Mouse (Mus musculus): Measurements from ENCODE around the gene Zbtb20.

Zbtb20 gene

DNA sequence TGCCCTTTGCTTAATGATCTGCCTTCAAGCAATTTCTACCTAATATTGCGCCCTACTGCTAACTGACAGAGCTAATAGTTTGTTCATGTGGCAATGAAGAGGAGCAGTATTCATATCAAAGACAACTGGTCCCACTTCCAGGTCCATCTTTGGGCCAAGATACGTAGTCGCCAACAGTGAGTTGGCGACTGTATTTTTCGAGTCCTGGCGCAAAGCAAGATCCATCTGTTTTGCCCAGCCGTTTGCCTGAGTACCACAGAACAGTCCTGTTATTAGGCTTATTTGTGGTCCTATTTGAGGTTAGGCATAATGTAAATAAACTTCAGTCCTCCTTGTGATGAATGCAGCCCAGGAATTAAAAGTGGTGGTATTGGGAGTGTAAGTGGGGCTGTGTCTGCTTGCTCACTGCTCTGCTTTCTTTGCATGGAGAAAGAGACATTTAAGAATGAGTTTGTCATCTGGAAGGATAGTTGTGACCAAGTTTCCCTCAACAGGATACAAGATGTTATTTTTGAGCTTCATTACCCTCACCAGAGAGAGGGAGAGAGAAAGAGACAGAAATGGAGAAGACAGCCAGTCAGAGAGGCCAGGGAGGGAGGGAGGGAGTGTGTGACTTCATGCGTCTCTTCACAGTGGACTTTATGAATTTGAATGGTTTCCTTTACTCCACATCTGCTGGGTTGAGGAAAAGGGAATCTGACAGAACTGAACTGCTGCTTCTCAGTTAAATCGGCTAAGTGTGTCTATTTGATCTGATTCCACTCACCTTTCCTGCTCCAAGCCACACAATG is 315.6 kb downstream of the Zbtb20 start:
- DNase-seq (ENCODE audit: low spot score in 2 of 2), result no peak

DNA sequence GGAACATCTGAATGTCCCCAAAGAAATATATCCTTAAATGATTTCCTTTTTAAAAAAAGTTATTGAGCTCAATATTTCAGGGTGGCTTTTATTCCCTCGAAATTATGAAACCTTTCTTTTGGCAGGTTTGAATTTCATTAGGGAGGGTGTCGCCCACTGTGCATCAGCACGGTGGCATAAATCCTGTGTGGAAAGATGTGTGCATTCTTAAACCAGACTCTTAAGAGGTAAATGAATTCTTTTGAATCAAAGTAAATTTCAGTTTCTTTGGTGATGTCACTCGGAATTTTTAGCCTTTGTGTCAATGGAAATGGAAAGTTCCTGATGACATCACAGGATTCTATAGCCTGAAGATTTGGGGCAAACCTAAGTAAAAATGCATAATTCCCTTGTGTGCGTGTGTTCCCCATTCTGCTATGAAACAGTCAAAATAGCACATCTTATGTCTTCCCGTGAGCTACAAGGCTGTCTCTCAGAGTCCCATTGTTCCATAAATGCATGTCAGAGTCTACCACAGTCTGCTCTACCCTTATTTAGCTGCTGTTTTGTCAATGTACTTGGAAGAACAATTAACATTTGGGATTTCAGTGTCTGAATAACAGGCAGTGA is 318.1 kb downstream of the Zbtb20 start:
- DNase-seq (ENCODE audit: low spot score in 2 of 2), result no peak

DNA sequence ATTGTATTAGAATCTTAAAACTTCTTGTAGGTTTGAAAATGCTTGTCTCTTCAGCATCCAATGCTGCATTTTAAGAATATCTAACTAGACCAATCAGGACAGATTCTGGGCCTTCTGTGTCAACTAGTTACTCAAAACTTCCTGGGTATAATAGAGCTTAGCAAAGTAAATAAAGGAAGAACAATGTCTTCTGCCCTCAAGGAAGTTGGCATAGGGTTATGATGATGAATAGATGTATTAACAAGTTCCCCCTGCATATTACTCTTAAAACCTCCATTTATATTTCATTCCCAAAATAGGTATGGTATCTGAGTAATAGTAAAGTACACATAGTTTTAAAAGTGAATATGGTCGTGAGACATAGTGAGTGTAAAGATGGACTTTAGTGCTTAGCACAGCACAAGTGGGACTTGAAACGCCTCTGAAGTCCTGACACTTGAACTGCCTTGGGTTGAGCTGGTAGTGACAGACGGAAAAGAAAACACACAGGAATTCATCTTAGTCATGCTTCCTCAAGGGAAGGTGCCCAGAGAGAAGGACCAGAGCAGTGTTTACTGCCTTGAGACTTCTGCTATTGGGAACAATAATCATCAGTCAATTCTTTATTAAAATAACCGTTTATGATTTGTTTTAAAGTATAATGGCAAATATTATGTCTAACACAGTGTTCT is 341.8 kb downstream of the Zbtb20 start:
- no peak for DNase-seq (ENCODE audit: low spot score in 2 of 2)

DNA sequence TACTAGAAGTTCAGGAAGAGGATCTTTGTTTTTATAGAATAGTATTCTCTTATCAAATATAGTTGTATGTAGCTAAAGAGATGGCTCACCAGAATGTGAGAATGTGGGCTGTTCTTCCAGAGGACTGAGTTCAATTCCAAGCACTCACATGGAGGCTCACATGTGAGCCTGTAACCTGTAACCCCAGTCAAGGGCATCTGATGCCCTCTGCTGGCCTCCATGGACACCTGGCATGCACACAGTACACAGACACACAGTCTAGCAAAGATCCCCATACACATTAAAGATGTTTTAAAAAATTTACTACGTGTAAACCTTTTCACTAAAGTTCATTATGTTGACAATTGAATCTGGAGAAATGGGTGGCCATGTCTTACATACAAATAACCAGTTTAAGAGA is 343.7 kb downstream of the Zbtb20 start:
- no peak for DNase-seq (ENCODE audit: low spot score in 2 of 2)

DNA sequence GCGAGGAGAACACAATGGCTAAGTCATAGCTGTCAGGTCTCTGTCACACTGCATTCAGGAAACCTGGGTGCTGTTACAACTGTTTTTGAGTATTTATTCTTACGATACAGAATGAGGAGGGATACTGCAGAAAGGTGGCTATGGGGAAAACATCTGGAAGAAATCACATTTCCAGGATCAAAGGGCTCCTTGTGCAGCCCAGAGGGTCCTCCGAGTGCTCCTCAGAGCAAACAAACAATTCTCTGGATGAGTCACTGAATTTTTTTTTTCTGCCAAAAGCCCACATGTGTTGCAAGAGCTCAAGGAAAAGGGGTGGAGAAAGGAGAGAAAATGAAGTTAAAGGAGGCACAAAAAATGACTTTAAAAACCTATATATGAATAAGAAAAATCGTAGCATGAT is 345.6 kb downstream of the Zbtb20 start:
- DNase-seq (ENCODE audit: low spot score in 2 of 2), result no peak

DNA sequence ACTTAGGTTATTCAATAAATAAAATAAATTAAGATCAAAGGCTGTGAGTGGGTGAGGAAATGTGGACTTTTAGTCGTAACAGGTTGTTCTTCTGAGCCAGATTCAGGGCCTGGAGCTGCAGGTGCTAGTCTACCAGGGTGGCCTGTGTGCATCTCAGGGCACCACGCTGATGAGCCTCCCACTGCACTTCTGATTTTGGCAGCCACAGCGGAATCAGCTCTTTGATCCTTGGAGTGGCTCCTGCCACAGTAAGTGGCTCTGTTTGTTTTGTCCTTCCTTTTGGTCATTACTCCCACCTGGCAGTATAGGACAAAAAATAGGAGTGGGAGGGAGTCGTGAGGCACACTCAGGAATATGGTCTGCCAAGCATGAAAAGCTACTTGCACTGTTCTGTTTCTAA is 354.6 kb downstream of the Zbtb20 start:
- DNase-seq (ENCODE audit: low spot score in 2 of 2), result no peak

DNA sequence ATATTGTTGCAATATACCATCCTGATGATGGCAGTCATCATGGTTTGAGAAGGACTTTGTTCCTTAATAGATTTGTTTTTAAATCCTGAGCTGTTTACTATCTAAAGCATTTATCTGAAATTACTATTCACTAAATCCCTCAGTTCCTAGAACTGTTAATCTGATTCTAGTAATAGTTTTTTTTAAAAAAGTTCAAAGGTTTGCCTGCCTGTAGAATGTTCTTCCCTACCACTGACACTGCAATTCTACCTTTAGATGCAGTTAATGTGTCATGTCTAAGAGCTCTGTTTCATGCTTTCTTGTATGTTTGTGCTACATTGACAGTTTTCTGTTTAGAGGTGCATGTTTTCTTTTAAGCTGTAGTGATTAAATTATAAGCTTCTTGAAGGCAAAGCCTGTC is 358.6 kb downstream of the Zbtb20 start:
- DNase-seq (ENCODE audit: low spot score in 2 of 2), result no peak

DNA sequence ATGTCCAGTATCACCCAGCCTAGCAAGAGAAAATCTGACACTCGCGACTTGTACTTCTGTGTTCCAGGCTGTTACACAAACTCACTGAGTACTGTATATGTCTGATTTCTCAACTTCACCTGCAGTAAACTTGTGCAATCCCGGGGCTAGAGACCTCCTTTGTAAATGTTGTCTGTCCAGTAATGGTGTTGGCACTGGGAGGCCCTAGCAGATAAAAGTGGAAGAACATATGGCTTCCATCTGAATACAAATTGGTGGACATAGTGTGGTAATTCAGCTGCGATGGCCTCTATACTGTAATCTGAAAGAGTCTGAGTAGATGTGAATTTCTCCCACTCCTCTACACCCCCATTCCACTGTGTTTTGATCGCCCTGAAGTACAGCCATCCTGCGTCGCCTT is 359.6 kb downstream of the Zbtb20 start:
- DNase-seq (ENCODE audit: low spot score in 2 of 2), result no peak

DNA sequence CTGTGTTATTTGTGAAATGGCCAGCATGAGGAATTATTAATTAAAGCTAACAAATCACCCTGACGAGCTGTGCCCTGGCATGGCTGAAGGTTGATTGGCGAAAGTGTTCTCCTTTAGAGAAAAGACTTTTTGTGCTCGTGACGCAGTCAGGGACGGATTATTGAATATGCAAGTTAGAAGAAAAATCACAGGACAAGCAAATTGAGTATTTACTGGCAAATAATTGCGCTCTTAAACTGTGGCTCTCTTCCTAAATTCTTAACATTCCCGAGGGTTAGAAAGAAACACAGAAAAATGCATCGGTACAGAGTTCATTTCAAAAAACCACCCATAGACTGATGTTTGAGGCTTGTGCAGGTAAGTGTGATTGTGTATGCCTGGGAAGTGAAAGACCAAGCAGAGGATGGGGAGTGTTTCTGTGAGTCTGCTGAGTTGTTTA is 360.1 kb downstream of the Zbtb20 start:
- DNase-seq (ENCODE audit: low spot score in 2 of 2), result no peak

DNA sequence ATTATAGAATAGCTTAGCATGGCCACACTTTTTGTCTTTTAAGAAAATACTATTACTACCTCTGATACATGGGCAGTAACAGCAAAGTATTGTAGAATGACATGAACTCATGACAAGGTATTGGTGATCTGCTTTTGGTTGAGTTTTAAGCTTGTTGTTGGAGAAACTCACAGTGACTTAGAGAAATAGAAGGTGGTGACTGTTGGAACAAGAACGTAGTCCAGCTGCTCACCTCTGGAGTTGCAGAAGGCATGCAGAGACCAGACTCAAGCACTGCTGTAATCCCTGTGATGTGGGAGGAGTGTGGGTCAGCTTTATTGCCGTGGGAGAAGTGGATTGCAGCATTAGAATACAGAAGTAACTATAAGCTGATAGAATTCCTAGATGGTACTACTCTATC is 361.9 kb downstream of the Zbtb20 start:
- DNase-seq (ENCODE audit: low spot score in 2 of 2), result no peak

DNA sequence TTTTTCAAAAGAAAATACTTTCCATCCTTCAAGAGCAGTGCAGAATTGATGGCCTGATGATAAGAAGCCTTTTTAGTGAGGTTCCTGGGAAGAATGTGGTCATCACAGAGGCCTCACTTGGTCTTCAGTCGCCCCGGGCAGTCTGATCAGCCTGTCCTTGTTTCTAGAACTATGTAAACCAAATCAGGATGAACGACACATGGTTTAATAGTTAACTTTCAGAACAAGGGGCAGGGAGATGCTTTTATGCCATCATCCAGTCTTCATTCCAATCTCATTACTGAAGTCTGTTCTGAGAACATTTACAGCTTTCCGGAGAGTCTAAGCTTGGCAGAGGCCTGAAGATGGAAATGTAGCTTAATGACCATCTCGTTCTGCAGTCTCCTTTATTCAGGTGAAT is 371.3 kb downstream of the Zbtb20 start:
- no peak for DNase-seq (ENCODE audit: low spot score in 2 of 2)

DNA sequence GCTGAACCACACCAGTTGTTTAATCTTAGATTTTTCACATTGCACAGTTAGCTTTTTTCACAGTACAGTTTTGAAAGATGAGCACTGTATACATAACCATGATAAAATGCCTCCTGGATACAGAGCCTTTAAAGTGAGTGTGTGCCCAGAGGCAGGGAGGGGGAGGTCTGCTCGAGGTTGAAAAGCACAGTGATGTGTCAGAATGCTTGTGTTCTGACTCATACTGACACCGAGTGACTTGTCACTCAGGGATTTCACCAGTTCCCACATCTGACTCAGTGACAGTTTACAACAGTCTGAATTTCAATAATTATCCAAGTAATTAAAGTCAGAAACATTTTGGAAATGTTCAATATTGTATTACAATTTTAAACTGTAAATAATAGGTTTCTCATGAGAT is 377.4 kb downstream of the Zbtb20 start:
- DNase-seq (ENCODE audit: low spot score in 2 of 2), result no peak

DNA sequence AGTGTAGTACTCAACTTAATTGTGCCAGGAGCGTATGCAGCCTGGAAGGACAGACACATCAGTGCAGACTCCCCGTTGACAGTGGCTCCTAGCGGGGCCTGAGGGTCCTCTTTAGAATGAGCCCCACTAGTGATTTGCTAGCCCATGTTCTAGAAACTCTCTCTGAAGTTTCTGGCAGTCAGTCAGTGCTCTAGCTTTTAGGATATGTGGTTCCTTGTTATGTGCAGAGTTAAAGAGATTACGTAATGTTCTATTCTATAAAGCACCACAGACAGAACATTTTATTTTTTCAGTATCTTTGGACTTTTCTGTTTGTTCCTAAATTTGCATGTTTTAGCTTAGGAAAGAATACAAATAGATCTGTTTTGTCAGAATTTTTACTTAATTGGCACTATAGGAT is 378.1 kb downstream of the Zbtb20 start:
- DNase-seq (ENCODE audit: low spot score in 2 of 2), result no peak

DNA sequence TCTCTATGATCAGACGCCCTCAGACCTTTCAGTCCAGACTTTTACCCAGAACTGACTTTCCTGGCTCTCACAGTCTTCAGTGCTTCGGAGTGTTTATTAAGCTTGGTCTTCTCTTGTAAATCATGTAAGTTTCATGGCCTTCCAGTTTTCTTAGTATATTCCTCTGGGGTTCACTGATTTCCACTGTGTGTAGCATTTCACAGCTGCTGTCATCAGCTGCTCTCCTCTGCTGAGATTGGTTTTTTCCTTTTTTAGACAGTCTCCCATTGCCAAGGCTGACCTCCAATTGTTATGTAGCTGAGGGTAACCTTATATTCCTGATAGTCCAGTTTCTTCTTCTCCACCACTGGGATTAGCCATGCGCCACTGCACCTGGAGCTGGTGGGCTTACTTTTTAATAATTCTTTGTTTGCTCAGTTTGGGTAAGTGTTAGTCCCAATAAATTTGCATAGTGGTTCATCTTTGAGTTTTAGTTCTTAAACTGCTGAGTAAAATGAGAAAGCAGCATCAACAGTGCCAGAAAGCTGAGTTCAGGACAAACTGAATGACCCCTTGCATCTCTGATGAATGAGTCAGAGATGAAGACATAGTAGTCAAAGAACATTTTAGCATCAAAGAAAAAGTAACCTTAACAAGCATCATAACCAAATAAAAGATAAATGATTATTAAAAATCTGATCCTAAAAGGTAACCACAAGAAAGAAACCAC is 380.7 kb downstream of the Zbtb20 start:
- DNase-seq (ENCODE audit: low spot score in 2 of 2), result no peak

DNA sequence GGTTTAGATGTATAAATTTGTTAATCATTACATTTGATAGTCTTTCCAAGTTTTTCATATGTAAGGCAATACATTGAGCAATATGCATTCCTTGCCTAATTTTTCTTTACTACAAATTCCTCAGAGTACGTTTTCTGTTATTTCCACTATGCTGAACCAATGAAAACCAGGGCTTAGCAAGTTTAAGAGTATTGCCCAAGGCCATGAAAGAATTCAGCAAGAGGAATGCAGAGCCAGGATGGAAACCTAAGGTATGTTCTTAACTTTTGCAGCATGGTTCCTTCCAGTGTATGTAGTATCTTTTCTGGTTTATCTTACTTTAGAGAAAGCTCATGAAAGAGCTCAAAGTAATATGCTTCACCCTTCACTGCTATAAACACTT is 381.2 kb downstream of the Zbtb20 start:
- no peak for DNase-seq (ENCODE audit: low spot score in 2 of 2)

DNA sequence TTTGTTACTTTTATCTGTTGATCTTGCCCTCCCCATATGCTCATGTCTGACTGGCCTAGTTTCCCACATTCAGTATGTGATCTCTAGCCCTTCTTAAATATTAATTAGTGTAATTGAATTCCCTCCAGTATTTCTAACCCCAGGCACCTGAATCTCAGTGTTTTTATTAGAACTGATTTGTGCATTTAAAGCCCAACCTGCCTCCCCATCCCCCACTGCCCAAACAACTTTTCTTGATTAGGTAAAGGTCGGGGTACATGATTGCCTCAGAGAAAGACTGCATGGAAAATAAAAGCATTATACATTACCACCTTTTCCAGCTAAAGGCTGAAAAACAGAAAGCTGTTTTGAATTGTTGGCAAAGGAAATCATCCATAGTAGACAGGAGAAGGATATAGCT is 383.8 kb downstream of the Zbtb20 start:
- DNase-seq (ENCODE audit: low spot score in 2 of 2), result no peak

DNA sequence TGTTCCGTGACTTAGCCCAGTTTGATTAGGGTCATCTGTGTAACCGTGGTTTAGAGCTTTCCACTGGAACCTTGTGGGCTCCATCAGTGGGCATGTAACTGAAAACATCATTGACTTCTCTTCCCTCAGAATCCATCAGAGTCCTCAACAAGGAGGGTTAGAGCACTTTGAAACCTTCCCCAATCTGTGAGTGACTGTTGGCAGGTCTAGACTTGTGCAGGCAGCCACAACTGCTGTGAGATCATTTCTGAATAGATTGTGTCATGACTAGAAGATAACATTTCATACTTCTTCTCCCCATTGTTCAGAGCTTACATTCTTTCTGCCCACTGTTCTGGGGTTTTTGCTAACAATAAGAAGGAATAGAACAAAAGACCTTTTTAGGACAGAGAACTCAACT is 385.2 kb downstream of the Zbtb20 start:
- no peak for DNase-seq (ENCODE audit: low spot score in 2 of 2)

DNA sequence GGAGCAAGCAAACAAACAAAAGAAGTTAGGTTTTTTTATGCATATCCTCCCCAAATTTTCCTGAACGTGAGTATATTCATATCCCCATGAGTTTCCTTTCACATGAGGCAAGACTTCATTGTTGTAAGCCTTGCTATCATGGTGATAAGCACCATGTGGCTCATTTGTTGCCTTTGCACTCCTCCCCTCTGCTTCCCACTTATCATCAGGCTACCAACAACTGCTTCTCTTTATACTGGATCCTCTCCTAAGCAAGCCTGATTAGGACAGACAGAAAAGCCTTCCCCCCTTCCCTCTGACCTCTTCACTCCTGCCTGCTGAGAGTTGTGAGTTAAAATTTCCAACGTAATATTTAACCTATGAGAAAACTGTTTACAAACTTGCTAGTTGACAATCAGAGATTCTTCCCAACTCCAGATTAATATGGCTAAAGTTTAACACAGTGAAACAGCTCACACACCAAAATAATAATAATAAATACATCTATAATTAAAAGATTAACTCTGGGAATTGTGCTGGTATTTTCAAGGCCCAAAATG is 398.4 kb downstream of the Zbtb20 start:
- no peak for DNase-seq (ENCODE audit: low spot score in 2 of 2)

DNA sequence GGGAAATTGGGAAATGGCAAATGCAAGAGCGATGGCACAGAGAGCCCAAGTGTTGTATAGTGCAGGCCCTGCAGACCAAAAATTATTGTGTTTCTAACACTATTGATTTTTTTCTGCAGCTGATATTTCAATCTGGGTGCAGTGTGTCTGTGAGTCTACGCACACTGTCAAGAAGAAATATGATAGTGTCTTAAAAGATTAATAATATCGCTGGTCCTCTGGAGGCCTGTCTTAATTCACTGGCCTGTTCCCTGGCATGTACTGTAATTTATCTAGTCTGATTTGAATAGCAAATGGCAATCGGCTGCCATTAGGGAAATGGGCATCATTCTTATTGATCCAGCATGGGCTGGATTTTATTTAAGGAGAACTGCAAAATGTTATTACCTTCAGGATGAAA is 401.1 kb downstream of the Zbtb20 start:
- no peak for DNase-seq (ENCODE audit: low spot score in 2 of 2)

DNA sequence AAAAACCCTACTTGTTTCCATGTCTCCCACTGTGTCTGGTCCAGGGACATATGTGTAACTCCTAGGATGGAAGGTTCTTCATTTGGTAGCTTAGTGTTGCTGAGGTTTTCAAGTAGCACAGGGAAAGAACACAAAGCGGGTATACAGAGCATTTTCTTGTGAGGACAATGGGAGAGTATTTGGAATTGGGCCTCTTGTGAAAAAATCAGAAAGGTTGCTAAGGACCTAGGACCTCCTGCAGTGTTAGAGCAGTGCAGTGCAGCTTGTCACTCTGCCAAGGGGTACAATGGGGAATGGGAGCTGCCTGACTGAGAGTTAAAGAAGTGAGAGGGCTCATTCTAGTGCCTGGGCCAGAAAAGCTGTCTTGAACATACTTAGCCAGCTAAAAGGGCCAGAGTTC is 410.6 kb downstream of the Zbtb20 start:
- no peak for DNase-seq (ENCODE audit: low spot score in 2 of 2)

DNA sequence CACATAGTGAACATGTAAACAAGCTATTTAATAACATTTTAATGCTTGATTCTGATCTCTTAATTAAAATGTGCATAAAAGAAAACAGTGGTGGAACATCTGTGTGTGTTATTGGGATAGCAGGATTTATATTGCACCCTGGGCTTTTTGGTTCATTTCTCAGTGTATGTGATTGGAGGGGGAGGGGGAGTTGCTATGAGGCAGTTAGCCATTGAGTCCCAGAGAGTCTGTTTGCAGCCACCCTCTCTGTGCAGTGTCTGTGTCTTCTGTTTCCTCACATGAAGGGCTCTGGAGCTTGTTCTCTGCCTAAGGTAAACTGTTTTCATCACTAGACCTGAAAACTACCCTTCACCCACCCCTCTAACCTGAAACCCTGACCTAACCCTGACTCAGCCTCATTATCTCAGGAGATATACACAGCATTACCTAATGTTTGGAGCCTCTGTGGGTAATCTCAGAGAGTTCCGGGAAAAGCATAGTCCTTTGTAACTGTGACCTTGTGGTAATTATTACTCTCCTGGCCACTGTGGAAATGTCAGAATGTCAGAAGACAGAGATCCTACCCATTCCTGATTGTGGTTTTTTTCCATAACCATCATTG is 411.2 kb downstream of the Zbtb20 start:
- DNase-seq (ENCODE audit: low spot score in 2 of 2), result no peak

DNA sequence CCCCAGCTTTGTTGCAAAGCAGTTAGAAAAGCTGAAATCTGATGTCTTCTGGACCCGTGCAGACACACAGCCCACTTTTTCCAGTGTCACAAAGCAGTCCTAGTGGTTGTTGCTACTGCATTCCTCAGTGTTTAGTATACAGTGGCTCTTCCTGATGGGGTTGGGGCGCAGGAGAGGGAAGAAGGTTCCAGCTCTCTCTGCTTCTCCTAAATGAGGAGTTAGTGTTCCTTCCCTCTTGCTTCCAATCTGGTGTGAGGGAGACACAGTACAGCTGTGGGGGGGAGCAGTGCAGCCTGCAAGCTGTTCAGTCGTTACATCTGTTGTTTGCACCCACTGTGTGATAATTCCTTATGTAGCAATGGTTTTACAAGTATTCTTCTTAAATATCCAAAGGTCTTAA is 415.7 kb downstream of the Zbtb20 start:
- no peak for DNase-seq (ENCODE audit: low spot score in 2 of 2)

Measured in frontal cortex, postnatal 36 days (tissue).